Mouse (Mus musculus) inflammation-experienced regulatory T-cells, adult 16 weeks (primary cell): ENCODE measurements around the gene Nav2. TPM values are rescaled to one million over a fixed set of nuclear protein-coding genes. Genes with fewer than 3 reads are reported as not detected.

Source experiments
- polyA plus RNA-seq: library from polyadenylated mRNA; unstranded; fragments of 100-300 nt; shearing (Covaris generic); gene quantifications from one replicate; pipeline ENCODE4 v1.2.1, GENCODE M21; 2017

The Nav2 gene
- polyA plus RNA-seq, result 34.0 TPM

GRCm38 (mm10) chr7:48908521-48909341 is at the start of gene Nav2:
Nav2 (plus strand) TSS chr7:48908716.

DNA sequence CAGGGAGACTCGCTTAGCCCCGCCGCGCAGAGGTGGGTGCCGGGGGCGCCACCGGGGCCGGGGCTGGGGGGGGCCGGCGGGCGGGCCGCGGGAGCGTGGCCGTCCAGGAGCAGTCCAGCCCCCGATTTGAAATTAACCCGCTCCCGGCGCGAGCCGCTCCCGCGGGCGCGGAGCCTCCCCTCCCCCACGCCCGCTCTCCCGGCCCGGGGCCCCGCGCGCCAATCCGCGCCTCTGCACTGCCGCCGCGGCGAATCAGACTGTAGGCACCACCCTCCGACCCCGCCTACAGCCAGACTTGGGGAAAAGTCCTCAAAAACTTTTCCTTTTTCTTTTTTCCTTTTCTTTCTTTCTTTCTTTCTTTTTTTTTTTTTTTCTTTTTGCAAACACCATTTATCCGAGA is 27.0 kb upstream of the Nav2 start, which contains the start of gene E2f8:
TSS of gene E2f8 (minus strand) at position 111 of the 400 bp plus-strand sequence.

DNA sequence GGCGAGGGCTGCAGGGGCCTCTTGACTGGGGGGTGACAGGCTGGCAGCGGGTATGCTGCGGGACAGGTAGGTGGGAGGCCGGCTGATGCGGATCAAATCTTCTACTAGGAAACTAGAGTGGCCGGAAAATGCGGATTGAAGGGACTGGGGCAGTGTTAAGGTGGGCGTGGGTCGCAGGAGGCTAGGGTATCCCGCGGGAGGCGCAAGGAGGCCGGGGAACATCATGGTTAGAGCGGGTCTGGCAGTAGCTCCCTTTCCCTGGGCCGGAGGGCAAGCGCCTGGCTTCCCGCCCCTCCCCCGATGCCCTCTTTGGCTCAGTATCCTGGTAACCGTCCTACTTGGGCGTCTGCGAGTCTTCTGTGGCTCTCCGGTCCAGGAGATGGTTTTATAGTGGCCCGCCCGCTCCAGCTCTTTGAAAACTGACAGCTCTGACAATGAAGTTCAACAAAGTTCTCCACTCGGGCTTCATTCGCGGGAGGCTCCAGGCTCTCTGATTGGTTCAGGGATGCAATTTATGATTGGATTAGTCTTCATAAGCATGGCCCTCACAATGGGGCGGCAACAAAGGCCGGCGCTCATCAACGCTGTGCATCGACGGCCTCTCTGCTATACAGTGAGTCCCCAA is 728.1 kb downstream of the Nav2 start, which contains the start of gene Dbx1:
TSS of gene Dbx1 (minus strand) at position 359 of the 625 bp plus-strand sequence.

Other genes with a start within 250 kb of the Nav2 start
- gene Zdhhc13, start 119.7 kb upstream of the Nav2 start, polyA plus RNA-seq, result 44.9 TPM
- not detected for gene Csrp3, start 60.7 kb upstream of the Nav2 start, polyA plus RNA-seq
- 2.4 TPM for gene E2f8, start 27.1 kb upstream of the Nav2 start, polyA plus RNA-seq